Mouse (Mus musculus) gastrocnemius, postnatal 25 days (tissue): ENCODE results near the gene Lekr1. TPM values are rescaled to one million over a fixed set of nuclear protein-coding genes. Genes with fewer than 3 reads are reported as not detected.

Experiments used
- DNase-seq: peaks from one replicate; pipeline ENCODE4 v3.0.0; 2022
- total RNA-seq, 2 experiments: library from RNA; stranded (reverse); gene quantifications; 1 replicate in 1 of 2; 2 replicates in 1 of 2; pipeline ENCODE4 v1.2.3; 2021

Gene Lekr1
- total RNA-seq, 2 experiments from 2014 or later, result 0.64 to 0.80 TPM

DNA sequence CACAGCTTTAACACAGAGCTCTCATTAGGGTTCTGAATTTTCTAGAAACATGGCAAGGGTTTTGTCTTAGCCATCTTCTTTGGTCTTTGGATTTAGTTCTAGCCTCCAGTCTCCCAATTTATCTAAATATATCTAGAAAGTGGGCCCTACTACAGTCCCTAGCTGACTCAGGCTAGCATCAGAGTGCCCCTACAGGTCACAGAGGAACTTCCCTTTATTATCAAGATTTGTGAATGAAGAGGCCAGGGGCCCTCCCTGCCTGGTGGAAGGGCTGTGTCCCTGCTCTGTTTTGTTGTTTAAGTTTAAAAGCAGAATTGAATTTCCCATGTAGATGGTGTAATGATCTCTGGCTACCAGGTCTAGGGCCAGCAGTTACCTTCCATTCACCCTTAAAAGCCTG lies 173.6 kb downstream of the Lekr1 start:
- no peak for DNase-seq

GRCm38 (mm10) chr3:65841175-65841574 lies 175.1 kb downstream of the Lekr1 start:
- no peak for DNase-seq

DNA sequence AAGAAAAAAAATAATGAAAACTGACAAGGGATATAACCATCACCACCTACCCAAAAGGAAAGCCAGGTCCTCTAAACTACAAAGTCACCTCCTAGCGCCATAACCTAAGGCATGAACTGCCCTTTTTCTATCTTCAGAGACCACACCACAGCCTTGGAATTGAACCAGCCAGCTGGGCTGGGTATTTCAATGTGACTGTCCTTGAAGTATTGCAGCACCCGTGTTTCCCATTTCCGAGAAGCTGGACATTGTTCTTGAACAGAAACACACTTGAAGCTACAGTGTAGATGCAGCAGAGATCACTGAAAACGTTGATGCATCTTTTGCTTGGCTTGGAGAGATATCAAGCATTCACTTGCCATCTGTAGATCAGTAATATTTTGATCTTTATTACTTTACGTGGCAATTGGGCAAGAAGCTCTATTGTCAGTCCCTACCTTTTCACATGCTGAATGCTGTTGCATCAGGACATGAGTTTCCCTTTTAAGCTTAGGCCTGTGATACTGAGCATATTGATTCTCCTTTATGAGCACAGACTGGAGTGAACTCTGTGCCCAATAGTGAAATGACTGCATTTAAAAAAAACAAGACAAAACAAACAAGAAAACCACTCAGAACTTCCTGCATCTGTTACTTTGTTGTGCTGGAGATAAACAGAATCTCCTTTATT lies 176.6 kb downstream of the Lekr1 start:
- no peak for DNase-seq

GRCm38 (mm10) chr3:65843185-65843552 lies 177.1 kb downstream of the Lekr1 start:
- DNase-seq, result no peak

GRCm38 (mm10) chr3:65844302-65844701 lies 178.3 kb downstream of the Lekr1 start:
- DNase-seq, result no peak

DNA sequence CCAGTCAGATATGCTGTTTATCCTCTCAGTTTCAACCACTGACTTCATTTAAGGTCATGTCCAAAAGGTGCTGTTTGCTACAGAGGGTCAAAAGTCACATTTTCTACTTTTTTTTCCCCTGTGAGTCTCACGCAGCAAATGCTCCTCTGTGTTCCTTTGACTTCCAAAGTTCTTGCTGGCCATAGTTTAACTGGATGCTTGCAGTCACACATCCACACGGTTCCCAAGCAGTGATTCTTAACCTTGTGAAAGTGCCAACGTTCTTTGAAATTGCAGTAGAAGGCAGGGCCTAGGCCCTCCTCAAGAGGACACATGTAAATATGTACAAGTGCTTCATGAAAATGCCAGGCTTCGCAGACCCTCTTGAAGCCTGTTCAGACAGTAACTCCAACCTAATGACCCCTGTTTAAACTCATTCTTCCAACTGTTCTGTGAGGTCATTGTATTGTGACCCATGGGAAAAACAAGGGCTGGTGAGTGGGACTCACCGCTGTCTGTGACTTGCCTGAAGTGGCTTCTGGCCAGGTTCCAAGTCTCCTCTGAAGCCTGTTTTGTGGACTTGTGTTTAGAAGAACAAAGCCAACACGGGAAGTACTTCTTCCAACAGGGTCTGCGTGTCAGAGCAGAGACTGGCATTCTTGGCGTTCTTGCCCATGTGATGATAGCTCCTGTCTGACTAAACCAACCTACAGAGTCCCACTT lies 179.0 kb downstream of the Lekr1 start:
- DNase-seq, result no peak

- no peak for DNase-seq
These were observed 181.2 kb downstream of the Lekr1 start for GRCm38 (mm10) chr3:65847158-65847787.

- DNase-seq, result no peak
These were observed 187.7 kb downstream of the Lekr1 start for GRCm38 (mm10) chr3:65853746-65854145.

DNA sequence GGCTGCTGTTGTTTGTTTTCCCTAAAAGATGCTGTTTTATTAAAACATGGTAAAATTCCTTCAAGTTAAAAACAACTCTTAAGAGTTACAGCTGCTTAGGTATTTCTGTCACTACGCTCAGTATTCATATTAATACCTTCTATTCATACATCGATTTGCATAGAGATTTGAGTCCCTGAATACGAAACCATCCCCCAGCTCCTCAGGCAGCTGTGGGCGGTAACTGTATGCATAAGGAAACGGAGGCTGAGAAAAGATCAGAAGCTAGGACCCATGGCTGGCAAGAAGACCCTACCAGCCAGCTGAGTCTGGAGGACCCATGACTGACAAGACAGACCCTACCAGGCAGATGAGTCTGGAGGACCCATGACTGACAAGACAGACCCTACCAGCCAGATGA lies 189.5 kb downstream of the Lekr1 start:
- DNase-seq, result no peak

DNA sequence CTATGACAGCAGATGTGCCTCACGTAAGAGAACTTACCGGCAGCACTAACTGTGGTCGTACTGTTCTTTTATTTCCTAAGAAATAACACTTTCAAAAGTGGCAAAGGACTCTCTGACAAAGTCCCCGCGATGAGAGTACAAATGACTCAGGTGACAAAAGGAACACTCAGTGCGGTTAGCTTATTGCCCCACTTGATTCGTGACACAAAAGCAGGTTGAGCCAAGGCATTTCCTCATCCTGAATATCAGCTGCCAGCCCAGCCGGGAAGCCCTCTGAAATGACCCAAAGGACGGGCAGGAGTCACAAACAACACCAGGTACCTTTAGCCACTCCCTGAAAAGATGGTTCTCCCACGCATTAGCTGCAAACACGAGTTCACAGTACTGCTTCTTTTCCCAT lies 192.1 kb downstream of the Lekr1 start:
- no peak for DNase-seq

GRCm38 (mm10) chr3:65858741-65859348 lies 192.8 kb downstream of the Lekr1 start:
- peak; percentile 28 for DNase-seq

DNA sequence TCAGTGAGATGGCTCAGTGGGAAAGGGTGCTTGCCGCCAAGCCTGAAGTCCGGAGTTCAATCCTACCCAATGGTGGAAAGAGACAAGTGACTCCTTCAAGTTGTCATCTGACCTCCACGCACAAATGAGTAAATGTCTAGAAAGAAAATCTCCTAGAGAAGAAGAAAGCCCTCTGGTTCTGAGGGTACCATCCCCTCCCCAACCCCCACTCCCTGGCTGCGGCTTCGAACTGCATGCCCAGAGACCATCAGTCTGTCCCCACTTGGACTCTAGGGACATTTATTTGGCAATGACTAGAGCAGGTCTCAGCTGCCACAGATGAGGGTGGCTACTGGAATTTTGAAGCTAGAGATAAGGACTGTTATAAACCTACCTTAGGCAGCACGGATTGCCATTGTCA lies 193.7 kb downstream of the Lekr1 start:
- DNase-seq, result no peak

DNA sequence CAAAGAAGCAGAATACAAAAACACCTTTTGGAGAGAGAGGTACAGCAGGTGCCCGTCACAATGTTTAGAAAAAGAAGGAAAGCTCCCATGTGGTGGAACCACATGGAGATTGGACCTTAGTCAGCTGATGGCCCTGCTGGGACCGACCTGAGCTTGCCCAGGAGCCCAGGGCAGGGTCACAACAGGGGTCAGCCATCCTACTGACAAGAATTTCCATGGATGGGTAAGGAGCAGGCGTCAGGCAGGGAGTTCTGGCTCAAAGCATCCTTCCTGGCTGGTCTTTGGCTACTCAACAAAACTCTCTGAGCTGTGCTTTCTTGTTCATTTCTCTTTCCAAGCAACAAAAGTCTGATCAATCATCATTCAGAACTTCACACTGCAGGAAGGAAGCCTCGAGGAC lies 194.9 kb downstream of the Lekr1 start:
- DNase-seq, result no peak

- DNase-seq, result no peak
These were observed 195.4 kb downstream of the Lekr1 start for GRCm38 (mm10) chr3:65861471-65861881.

DNA sequence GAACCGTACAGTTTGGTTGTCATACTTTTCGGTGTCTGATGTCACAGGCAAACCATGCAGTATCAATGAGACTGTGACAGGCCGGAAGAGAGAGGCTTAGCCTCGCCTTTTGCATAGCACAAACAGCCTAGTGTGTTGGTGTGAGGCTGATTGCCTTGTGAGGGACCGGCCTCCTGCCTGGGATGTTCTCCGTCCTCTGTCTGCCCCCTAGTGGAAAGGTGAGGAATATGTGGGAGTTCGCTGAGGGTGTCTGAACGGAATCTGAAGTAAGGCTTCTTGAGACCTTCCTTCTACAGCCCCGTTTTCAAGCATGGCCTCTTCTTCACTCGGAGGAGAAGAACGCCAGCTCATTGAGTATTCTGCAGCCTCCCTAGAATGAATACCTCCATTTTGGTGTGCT lies 197.3 kb downstream of the Lekr1 start:
- DNase-seq, result peak; percentile 74

- DNase-seq, result peak; percentile 38
These were observed 197.8 kb downstream of the Lekr1 start for GRCm38 (mm10) chr3:65863762-65864377.

GRCm38 (mm10) chr3:65868931-65869330 lies 202.9 kb downstream of the Lekr1 start:
- DNase-seq, result no peak

DNA sequence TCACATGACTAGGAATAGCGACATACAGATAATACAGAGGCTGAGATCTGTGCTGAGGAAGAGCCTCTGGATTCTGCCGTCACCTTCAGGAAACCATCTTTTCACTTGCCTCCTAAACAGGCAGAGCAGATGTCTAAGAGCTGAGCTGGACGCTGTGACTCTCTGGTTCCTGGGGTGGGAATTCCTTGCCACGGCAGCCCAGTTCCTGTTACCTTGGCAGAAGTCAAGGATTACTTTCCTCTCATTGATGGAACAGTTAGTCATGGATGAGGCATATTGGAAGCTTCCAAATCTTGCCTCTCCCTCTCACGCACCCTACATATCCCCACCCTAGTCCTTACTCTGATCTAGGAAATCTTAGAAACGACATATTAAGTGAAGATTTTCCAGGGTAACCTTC lies 203.7 kb downstream of the Lekr1 start:
- DNase-seq, result no peak

DNA sequence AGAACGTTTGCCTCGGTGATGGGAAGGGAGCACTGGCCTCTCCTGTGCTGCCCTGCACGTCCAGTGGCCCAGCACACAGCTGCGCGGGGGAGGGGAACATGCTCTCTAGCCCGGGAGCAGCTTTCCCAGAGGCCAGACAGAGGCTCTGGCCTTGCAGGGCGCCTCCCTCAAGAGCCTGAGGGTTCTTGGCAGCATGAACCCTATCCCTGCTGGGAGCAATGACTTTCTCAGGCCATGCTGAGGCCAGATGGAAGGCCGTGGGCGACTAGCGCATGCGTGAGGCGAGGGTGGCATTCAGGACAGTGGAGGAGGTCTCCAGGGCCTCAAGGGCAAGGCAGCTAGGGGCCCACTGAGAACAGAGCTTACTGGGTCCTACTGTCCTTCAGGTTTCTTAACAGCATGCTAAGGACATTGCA lies 205.2 kb downstream of the Lekr1 start:
- DNase-seq, result peak; percentile 82

DNA sequence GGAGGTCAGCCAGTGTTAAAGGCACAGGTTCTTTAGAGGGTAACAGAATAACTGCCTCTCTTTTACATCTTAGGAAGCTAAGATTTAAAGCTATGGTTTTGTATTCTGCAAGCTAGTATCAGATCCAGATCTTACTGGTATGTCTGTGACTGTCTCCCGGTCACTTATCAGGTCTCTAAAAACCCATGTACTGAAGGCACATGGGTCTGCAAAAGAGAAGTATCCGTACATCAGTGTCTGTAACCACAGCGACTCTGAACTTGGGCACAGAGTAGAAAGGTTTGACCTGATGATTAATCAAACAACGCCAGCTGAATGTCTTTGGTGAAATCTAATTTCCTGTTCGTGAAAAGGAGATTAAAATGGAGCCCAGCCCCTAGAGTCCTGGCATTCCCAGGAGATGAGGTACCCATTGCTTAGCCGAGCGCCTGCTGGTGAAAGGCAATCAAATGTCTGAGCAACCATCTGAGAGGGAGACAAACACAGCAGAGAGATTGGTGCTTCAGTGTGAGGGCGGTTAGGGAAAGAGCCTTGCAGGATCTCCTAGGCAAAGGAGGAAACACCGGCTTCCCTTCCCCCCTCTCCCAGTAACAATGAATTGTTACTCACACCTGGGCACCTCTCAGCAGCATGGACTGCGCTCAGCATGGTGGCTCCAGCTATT lies 205.7 kb downstream of the Lekr1 start:
- no peak for DNase-seq

DNA sequence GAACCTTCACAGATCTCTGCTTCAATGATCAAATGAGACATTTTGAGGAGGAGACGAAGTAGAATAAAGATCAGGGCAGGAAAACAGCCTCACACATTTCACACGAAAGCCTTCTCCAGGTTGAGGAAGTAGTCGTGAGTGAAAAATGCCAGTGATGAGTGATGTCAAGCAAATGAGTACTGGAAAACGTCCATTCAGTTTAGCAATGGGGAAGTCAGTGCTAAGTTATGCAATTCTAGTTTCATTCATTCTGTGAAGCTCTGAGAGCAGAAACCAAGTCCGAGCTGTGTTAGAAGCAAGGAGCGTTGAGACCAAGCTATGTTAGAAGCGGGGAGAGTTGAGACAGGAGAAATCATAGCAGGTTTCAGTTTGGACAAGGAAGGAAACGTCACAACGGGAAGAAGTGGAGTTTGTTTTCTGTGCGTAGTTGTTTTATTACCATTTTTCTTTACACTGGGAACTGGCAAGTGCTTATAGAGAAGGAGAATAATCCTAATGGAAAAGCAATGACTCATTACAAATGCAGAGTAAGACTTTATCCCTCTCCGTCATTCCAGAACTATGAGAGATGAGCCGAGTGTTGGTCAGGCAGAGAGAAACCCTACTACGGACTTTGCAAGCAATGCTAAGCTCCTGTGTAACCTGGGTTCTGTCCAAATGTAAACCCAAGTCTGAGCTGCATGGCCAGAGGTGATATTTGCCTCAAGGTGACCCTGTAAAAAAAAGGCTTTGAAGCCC lies 207.2 kb downstream of the Lekr1 start:
- no peak for DNase-seq
